ENCODE assay signal across 29 mouse cellular contexts in genomic region chr7:58473150-58473549, GRCm38 (mm10).
A peak's percentile ranks its signal among the peaks of the same experiment; 100 is the strongest.
DNase-seq lines count a peak whose midpoint lies in the region; ATAC-seq and TF ChIP-seq lines count a peak whose summit lies in the region.
"Had no signal": no experiment of that assay in that cellular context is flagged by ENCODE, and none has a peak within 500 bp of the region (broad histone marks: within the 10 kb centered on the region; RNA-seq: fewer than 3 reads in every experiment).

No protein-coding gene starts in this region.

- TF ChIP-seq CTCF in layer of hippocampus, adult 2 months (conservative IDR thresholded peaks at IDR 0.05) = no peak
- TF ChIP-seq CTCF in midbrain, postnatal 0 days (IDR thresholded peaks at IDR 0.05) = no peak

- ATAC-seq in forebrain, embryonic 13.5 days = peak; percentile 58; the same call in 1 of the 2 replicates
- ATAC-seq in forebrain, embryonic 12.5 days (ENCODE audit: low FRiP score) = no peak
- ATAC-seq in midbrain, postnatal 0 days (ENCODE audit: low FRiP score) = peak; percentile 54; the same call in 1 of the 2 replicates
- no peak for ATAC-seq in midbrain, embryonic 14.5 days (ENCODE audit: low FRiP score, low TSS enrichment)
- ATAC-seq: hindbrain, postnatal 0 days; intestine, embryonic 16.5 days; liver, embryonic 12.5 days had no signal

- H3K36me3 ChIP-seq in forebrain, embryonic 13.5 days (ENCODE audit: poor library complexity, severe bottlenecking) = no peaks in the 10 kb centered on the region
- no peaks in the 10 kb centered on the region for H3K36me3 ChIP-seq in forebrain, embryonic 12.5 days (replicated peaks)
- no peaks in the 10 kb centered on the region for H3K36me3 ChIP-seq in midbrain, postnatal 0 days (ENCODE audit: insufficient read depth, low read length)
- no peaks in the 10 kb centered on the region for H3K36me3 ChIP-seq in midbrain, embryonic 14.5 days (ENCODE audit: control insufficient read depth, insufficient read depth, low read length)
- H3K36me3 ChIP-seq: embryonic facial prominence, embryonic 13.5 days; heart, embryonic 15.5 days; limb, embryonic 13.5 days; liver, embryonic 12.5 days; midbrain, embryonic 12.5 days; stomach, embryonic 15.5 days had no signal

- no peak overlapping the region for H3K27ac ChIP-seq in forebrain, embryonic 13.5 days
- no peak overlapping the region for H3K27ac ChIP-seq in forebrain, embryonic 12.5 days
- peak overlapping the region; percentile 78 for H3K27ac ChIP-seq in layer of hippocampus, adult 2 months
- peak overlapping the region; percentile 55; the same call in 1 of the 2 replicates for H3K27ac ChIP-seq in midbrain, postnatal 0 days (ENCODE audit: low read depth, low read length)
- no peak overlapping the region for H3K27ac ChIP-seq in midbrain, embryonic 14.5 days (replicated peaks; ENCODE audit: low read depth, low read length)
- H3K27ac ChIP-seq: embryonic facial prominence, embryonic 13.5 days; gastrocnemius, adult 2 months; heart, embryonic 15.5 days; hindbrain, postnatal 0 days; limb, embryonic 13.5 days; liver, embryonic 12.5 days; midbrain, embryonic 12.5 days; stomach, embryonic 15.5 days had no signal

- H3K9me3 ChIP-seq in forebrain, embryonic 13.5 days (replicated peaks) = no peaks in the 10 kb centered on the region
- no peaks in the 10 kb centered on the region for H3K9me3 ChIP-seq in forebrain, embryonic 12.5 days
- no peaks in the 10 kb centered on the region for H3K9me3 ChIP-seq in midbrain, postnatal 0 days (ENCODE audit: low read length)
- H3K9me3 ChIP-seq in midbrain, embryonic 14.5 days (ENCODE audit: control insufficient read depth, low read length) = no peaks in the 10 kb centered on the region
- H3K9me3 ChIP-seq: embryonic facial prominence, embryonic 13.5 days; heart, embryonic 15.5 days; limb, embryonic 13.5 days; liver, embryonic 12.5 days; midbrain, embryonic 12.5 days; stomach, embryonic 15.5 days had no signal

- 61% methylated on average over 3 of the region's 3 CpGs for WGBS in forebrain, embryonic 13.5 days
- WGBS in forebrain, embryonic 12.5 days = 78% methylated on average over 3 of the region's 3 CpGs
- 30% methylated on average over 3 of the region's 3 CpGs for WGBS in midbrain, postnatal 0 days
- 58% methylated on average over 3 of the region's 3 CpGs for WGBS in midbrain, embryonic 14.5 days

- H3K9ac ChIP-seq in forebrain, embryonic 13.5 days = no peak overlapping the region
- no peak overlapping the region for H3K9ac ChIP-seq in forebrain, embryonic 12.5 days
- no peak overlapping the region for H3K9ac ChIP-seq in midbrain, postnatal 0 days (replicated peaks; ENCODE audit: low read length, poor library complexity, severe bottlenecking)
- no peak overlapping the region for H3K9ac ChIP-seq in midbrain, embryonic 14.5 days (replicated peaks; ENCODE audit: low read length)
- H3K9ac ChIP-seq: embryonic facial prominence, embryonic 13.5 days; heart, embryonic 15.5 days; limb, embryonic 13.5 days; liver, embryonic 12.5 days; midbrain, embryonic 12.5 days; stomach, embryonic 15.5 days had no signal

- H3K4me3 ChIP-seq in forebrain, embryonic 13.5 days = no peak overlapping the region
- H3K4me3 ChIP-seq in forebrain, embryonic 12.5 days (replicated peaks) = no peak overlapping the region
- H3K4me3 ChIP-seq in layer of hippocampus, adult 2 months = no peak overlapping the region
- H3K4me3 ChIP-seq in midbrain, postnatal 0 days (ENCODE audit: low read depth, low read length) = no peak overlapping the region
- no peak overlapping the region for H3K4me3 ChIP-seq in midbrain, embryonic 14.5 days (replicated peaks; ENCODE audit: low read depth, low read length)
- H3K4me3 ChIP-seq: embryonic facial prominence, embryonic 13.5 days; erythroblast, embryonic 14.5 days; gastrocnemius, adult 2 months; heart, embryonic 15.5 days; limb, embryonic 13.5 days; liver, embryonic 12.5 days; midbrain, embryonic 12.5 days; stomach, embryonic 15.5 days had no signal

- H3K4me1 ChIP-seq in forebrain, embryonic 13.5 days = no peaks in the 10 kb centered on the region
- no peaks in the 10 kb centered on the region for H3K4me1 ChIP-seq in forebrain, embryonic 12.5 days
- H3K4me1 ChIP-seq in midbrain, postnatal 0 days (ENCODE audit: insufficient read depth, low read length) = no peaks in the 10 kb centered on the region
- no peaks in the 10 kb centered on the region for H3K4me1 ChIP-seq in midbrain, embryonic 14.5 days (ENCODE audit: control insufficient read depth, insufficient read depth, low read length)
- H3K4me1 ChIP-seq: embryonic facial prominence, embryonic 13.5 days; heart, embryonic 15.5 days; limb, embryonic 13.5 days; liver, embryonic 12.5 days; midbrain, embryonic 12.5 days; stomach, embryonic 15.5 days had no signal

- no peak overlapping the region for H3K4me2 ChIP-seq in forebrain, embryonic 13.5 days
- no peak overlapping the region for H3K4me2 ChIP-seq in forebrain, embryonic 12.5 days
- no peak overlapping the region for H3K4me2 ChIP-seq in midbrain, postnatal 0 days (ENCODE audit: low read depth, low read length, poor library complexity, severe bottlenecking)
- H3K4me2 ChIP-seq in midbrain, embryonic 14.5 days (ENCODE audit: low read length) = no peak overlapping the region
- H3K4me2 ChIP-seq: embryonic facial prominence, embryonic 13.5 days; heart, embryonic 15.5 days; limb, embryonic 13.5 days; liver, embryonic 12.5 days; midbrain, embryonic 12.5 days; stomach, embryonic 15.5 days had no signal

- peak in 1 of 2 experiments; percentile 47 for DNase-seq in layer of hippocampus, adult 2 months (ENCODE audit: low spot score in 2 of 2)
- DNase-seq in layer of hippocampus, postnatal 36 days = no peak
- peak; percentile 13 for DNase-seq in midbrain, postnatal 0 days (ENCODE audit: low spot score)
- DNase-seq in midbrain, embryonic 14.5 days = no peak
- peak; percentile 5 to 20 for DNase-seq in right cerebral cortex, postnatal 36 days (ENCODE audit: low spot score in 2 of 2)
- no peak for DNase-seq in gastrocnemius, adult 8-10 months (ENCODE audit: low spot score in 2 of 2)
- DNase-seq: adrenal gland, postnatal 10 days; cerebellum, adult 8-10 months; cerebellum, postnatal 36 days; embryo, embryonic 11 days; gastrocnemius, adult 2 months; heart, postnatal 36 days; kidney, adult 9 months; kidney, postnatal 14 days; lung, adult 18-20 months; lung, postnatal 10 days; thymus, adult 18-20 months; thymus, postnatal 4 days had no signal

- no peaks in the 10 kb centered on the region for H3K27me3 ChIP-seq in forebrain, embryonic 13.5 days
- no peaks in the 10 kb centered on the region for H3K27me3 ChIP-seq in forebrain, embryonic 12.5 days
- H3K27me3 ChIP-seq in midbrain, postnatal 0 days (ENCODE audit: insufficient read depth, low read length) = no peaks in the 10 kb centered on the region
- no peaks in the 10 kb centered on the region for H3K27me3 ChIP-seq in midbrain, embryonic 14.5 days (ENCODE audit: control insufficient read depth, insufficient read depth, low read length)
- H3K27me3 ChIP-seq: embryonic facial prominence, embryonic 13.5 days; heart, embryonic 15.5 days; limb, embryonic 13.5 days; liver, embryonic 12.5 days; midbrain, embryonic 12.5 days; stomach, embryonic 15.5 days had no signal

Comparison
In these comparisons a context has a peak if more than half of its experiments do, and no peak if none do; other contexts are left out.
1. ATAC-seq: peak in forebrain, embryonic 13.5 days (single experiment) and midbrain, postnatal 0 days (single experiment); none in forebrain, embryonic 12.5 days (single experiment) and midbrain, embryonic 14.5 days (single experiment).
2. H3K27ac ChIP-seq: peak in layer of hippocampus, adult 2 months (single experiment) and midbrain, postnatal 0 days (single experiment); none in forebrain, embryonic 13.5 days (single experiment), forebrain, embryonic 12.5 days (single experiment) and midbrain, embryonic 14.5 days (single experiment).
3. DNase-seq: peak in midbrain, postnatal 0 days (single experiment) and right cerebral cortex, postnatal 36 days (2 of 2); none in layer of hippocampus, postnatal 36 days (0 of 2), midbrain, embryonic 14.5 days (single experiment) and gastrocnemius, adult 8-10 months (0 of 2).